Mouse (Mus musculus) cerebellum, postnatal 25 days (tissue): ENCODE data around the gene Fpr3.
"Not testable (repeated sequence)": the region's sequence is repeated elsewhere in the genome, so short reads cannot be mapped to it uniquely, and the experiment has no call there.

Experiments used
- DNase-seq, 2 experiments: peaks; one replicate each; pipeline ENCODE4 v3.0.0; 2021; ENCODE audit warnings: mixed read lengths in 2 of 2

Fpr3 gene

DNA sequence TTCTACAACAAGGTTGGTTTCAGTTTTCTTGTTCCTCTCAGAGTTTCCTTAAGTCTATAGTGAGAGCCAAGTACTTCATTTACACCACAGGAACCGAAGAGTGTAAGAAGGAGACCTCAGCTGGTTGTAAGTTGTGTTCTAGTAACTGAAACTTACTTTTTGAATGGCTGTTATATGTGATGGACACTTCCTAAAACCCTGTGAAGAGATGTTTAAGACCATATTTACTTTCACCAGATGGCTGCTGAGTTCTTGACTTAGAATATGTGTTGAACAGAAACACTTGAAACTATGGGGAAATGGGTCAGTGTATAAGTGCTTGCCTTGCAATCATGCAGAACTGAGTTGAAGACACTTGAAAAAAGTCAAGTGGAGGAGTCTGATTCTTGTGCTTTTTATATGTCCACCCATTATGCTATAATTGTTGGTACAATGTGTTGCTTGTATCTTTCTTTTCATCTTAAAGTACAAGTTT lies at the start of gene Fpr3, which contains the start of gene Fpr2:
Fpr3 (plus strand) TSS at position 79 of the 475 bp plus-strand sequence.
Fpr2 (plus strand) TSS at position 51 of the 475 bp plus-strand sequence.
- DNase-seq = no peak

DNA sequence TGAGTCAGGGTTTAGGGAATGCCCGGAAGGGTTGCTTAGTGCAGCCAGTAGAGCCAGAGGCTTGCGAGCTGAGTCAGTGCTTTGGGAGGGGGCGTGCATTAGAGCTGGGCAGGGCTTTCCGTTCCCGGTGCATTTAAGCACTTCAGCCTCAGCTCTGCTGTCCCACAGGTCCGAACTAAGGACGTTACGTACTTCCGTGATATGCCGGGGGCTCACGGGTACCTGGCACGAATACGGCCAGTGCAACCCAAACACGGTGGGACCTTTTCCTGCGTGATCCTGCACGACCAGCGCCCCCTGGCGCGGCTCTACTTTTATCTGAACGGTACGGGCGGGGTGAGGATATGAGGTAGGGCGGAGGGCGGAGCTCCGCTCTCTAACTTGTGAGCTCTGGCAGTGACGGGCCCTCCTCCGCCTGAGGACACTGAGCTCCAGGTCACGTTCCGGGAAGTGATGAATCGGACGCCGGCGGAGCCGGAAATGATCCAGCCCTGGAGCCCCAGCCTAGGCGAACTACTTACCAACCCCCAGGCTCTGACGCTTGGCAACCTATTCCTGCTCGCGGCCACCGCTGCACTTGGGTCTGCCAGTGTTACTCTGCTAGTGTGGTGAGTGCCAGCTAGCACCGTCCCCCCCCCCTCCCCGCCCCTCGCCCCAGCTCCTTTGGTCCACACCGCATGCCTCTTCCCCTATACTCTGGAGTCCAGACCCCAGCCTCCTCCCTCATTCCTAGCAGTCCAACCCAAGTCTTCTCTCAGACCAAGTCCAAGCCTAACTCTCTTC lies 49.5 kb upstream of the Fpr3 start:
- DNase-seq = peak; percentile 96 to 97

- DNase-seq = no peak
Observed at GRCm38 (mm10) chr17:17839276-17839675, 48.4 kb upstream of the Fpr3 start.

- no peak for DNase-seq
Observed at GRCm38 (mm10) chr17:17840796-17841195, 46.9 kb upstream of the Fpr3 start.

GRCm38 (mm10) chr17:17843534-17844261 lies 44.0 kb upstream of the Fpr3 start:
- DNase-seq = peak; percentile 13 to 20

GRCm38 (mm10) chr17:17844606-17845005 lies 43.0 kb upstream of the Fpr3 start:
- not testable (repeated sequence) for DNase-seq

GRCm38 (mm10) chr17:17845187-17846027 lies 42.2 kb upstream of the Fpr3 start:
- DNase-seq = peak in 1 of 2 experiments; percentile 42

DNA sequence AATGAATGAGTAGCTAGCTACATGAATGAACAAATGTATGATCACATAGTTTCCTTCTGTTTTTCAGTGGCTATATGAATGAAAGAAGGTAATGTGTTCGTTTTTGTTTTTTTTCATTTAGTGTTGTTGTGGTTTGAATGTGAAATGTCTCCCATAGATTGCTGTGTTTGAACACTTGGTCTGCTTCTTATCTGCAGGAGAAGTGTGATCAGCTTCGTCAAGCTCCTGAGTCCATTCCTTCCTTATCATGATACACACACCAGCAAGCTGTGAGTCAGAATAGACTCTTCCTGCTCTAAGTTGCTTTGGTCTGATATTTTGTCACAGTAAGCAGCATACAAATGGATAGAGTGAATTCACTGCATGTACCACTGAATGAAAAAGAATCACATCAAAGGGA lies 38.7 kb upstream of the Fpr3 start:
- no peak for DNase-seq

GRCm38 (mm10) chr17:17849906-17850712 lies 37.5 kb upstream of the Fpr3 start:
- DNase-seq = peak; percentile 17 to 31

DNA sequence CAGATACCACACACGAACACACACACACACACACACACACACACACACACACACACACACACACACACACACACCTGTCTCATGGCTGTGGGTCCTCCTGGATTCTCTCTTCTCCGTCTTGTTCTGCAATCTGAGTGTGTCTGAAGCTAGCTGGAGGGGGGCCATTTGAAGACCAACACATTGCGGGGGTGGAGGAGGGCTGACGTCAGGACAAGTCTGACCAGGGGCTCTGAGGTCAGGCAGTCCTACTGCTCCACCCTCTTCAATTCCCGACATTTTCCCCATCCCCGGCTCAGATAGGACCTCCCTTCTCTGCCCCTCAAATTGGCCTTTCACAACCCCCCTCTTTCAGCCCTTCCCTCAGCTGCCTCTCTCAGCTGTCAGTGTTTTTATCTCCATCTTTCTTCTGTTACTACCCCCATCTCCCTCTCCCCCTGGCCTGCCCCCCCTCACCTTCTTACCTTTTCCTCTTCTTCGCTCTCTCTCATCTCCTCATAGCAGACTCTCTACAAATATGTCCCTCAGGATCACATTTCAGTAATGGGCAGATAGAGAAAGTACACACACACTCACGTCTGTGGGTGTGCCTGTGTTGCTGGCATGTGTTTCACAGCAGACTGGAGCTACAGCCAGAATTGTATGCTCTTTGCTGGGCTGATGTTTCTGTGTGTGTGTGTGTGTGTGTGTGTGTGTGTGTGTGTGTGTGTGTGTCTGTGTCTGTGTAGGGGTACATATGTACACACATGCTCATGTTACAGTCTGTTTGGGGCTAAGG lies 32.4 kb upstream of the Fpr3 start, which contains the start of gene Has1:
Has1 (minus strand) TSS at position 142 of the 775 bp plus-strand sequence.
- DNase-seq = no peak

DNA sequence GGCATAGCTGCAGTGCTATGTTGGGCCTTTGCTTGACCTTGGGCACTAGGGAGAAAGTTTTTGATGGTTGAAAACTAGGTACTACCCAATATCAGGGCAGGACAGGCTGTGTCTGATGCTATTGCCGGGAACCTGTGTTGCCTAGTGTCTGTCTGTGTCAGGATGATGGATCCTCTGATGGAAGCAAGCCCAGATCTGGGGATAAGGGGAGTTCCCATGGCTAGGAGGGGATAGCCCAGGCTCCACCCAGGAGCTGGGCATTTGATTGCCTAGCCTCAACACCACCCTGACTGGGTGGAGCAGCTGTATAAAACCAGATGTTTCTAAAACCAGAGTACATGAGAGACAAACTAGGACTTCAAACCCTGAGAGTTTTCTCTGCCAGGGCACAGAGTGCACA lies 31.0 kb upstream of the Fpr3 start:
- DNase-seq = no peak

DNA sequence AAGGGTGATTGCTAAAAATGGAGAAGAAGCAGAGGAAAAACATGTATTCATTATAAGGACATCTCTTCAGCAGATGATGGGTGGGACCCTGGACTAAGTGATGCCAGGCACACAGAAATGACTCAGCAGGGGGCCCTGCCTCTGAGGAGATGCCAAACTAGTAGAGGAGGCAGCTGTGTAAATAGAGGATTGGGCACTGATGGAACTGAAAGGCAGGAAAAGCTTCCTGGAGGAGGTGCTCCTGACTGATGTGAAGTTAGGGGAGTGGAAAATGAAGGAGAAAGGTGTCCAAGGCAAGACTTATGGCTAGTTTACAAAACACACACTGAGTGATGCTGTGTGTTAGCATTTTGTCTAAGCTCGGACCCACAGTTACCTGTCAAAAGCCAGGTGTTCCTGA lies 30.2 kb upstream of the Fpr3 start:
- DNase-seq = no peak

GRCm38 (mm10) chr17:17860110-17860509 lies 27.5 kb upstream of the Fpr3 start:
- no peak for DNase-seq

- no peak for DNase-seq
Observed at GRCm38 (mm10) chr17:17862360-17862759, 25.3 kb upstream of the Fpr3 start.

DNA sequence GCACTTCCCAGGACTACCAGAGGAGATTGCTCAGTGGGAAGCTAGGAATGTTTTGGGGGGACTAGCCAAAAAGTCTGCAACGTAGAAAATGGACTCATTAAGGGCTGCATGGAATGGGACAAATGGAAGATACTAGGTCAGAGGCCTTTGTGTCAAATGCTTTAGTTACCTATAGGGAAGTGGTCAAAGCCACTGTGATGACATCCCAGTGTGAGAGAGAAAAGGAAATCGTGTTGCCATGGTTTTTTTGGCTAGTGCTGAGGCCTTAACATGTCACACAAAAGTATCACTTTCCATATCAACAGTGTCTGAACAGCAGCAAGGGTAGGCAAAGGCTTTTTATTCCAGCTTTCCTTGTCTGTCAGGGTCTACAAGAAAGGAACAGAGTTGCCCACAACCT lies 22.5 kb upstream of the Fpr3 start:
- DNase-seq = no peak

DNA sequence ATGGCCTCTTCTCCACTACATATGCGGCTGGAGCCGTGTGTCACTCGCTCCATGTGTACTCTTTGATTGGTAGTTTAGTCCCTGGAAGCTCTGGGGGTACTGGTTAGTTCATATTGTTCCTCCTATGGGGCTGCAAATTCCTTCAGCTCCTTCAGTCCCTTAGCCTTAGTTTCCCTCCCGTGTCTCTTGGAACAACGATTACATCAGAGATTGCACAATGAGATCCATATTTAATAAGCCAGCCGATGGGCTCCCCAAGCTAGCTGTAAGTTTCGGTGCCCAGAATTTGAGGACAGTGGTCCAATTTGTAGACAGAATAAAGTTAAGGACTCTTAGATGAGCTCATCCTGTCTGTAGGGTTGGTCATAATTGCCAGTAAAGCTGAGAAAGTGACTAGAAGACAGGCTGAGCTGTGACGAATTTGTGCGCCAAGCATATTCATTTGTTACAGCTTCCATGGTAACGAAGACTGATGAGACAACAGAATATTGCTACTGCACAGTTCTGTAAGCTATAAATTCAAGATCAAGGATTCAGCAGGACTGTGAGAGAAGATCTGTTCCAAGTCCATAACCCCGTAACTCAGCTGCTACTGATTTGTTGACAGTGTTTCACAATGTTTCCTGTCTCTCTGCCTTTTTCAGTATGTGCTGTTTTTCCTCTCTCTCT lies 20.7 kb upstream of the Fpr3 start:
- DNase-seq = no peak

- no peak for DNase-seq
Observed at GRCm38 (mm10) chr17:17870892-17871550, 16.6 kb upstream of the Fpr3 start.

DNA sequence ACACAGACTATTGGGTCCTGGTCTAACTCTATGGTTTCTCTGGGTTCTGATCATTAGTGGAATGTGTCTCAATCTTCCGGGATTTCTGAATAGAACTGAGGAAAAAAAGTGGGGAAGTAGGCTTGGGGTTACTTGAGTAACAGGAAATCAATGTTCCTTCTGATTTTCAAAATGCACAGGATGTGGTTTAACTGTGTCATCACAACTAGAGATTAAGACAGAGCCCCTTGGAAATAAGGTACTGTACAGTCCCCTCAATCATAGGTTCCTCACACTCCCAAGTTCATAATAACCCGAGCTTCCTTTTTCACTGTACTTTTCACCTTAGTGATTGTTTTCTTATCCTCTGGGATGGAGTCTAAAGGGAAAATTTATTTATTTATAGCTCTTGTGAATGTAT lies 16.0 kb upstream of the Fpr3 start:
- DNase-seq = no peak

GRCm38 (mm10) chr17:17879347-17879746 lies 8.3 kb upstream of the Fpr3 start:
- DNase-seq = no peak

DNA sequence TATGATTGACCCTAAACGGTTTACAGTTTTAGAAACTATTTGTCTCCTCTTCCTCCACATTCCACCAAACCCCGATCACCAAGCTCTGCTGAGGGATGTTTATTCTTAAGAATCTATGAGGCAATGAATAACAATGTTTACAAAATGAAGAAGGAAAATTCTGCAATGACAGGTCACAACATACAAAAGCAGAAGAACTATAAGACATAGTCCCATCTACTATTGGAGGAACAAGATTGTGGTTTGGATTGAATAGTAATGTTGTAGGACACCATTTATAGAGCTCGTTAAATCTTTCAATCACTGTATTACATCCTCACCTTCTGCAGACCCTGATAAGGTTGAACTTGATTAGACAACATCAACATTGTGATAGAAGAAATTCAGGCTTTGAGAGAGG lies 5.0 kb upstream of the Fpr3 start:
- DNase-seq = no peak
